Mouse (Mus musculus) thymus, postnatal 36 days (tissue): ENCODE measurements around the gene Fjx1.
A peak's percentile ranks its signal among the peaks of the same experiment; 100 is the strongest.

Experiments used
- DNase-seq, 2 experiments: peaks; one replicate each; pipeline ENCODE4 v3.0.0; 2022; ENCODE audit warnings: mixed read lengths in 2 of 2

Gene Fjx1

DNA sequence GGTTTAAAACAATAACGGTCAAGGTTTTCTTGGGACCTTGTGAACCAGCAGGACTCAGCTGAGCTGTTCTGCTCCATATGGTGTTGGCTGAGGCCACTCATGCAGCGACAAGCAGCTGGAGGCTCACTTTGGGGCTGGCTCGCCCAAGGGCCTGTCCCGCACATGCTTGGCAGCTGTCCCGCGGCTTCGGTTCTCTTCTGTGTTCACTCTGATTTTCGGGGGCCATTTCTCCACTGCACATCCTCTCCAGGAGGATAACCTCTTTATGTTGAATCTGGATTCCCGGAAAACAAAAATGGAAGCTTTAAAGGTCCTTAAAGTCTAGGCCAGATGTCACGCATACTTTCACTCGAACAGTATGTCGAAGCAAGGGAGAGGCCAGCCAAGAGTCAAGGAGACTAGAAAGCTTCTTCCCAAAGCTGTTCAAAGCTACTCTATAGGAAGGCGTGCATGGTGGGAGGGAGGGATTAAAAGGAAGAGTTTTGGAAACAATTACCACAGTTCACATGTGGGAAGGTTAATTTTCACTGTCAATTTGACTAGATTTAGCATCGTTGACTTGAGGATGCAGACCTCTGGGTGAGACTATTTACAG is 36.1 kb downstream of the Fjx1 start:
- DNase-seq, result no peak

DNA sequence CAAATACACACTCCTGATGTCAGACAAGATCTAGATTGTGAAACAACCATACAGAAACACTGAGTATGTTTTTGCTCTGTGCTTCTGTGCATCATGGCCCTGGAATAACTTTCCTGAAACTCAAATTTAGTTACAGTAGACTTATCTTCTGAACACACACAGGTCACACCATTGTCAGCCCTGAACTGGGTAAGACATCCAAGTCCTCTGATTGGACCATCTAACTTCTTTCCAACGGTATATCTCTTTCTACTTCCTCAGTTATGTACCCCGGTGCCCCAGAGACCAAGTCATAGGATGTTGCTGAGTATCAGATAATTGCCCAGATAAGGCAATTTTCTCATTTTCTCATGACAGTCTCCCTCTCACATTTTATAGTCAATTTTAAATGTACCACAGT is 39.6 kb downstream of the Fjx1 start:
- no peak for DNase-seq

DNA sequence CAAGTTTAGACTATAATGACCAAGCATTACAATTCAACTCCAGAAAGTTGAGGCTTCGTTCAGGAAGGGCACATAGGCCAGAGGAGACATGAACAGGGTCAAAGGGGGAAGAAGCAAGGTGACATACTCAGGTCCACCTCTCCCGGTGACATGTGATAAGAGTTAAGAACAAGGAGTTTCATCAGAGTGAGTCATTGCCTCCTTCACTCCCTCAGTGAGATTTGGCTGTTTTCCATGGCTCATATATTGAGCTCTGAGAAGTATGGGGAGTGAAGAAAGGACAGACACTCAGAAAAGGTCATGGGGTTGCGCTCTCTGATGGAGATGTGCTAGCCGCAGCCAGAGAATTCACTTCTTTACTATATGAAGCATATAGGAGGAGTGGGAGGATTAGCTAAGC is 41.7 kb downstream of the Fjx1 start:
- no peak for DNase-seq

DNA sequence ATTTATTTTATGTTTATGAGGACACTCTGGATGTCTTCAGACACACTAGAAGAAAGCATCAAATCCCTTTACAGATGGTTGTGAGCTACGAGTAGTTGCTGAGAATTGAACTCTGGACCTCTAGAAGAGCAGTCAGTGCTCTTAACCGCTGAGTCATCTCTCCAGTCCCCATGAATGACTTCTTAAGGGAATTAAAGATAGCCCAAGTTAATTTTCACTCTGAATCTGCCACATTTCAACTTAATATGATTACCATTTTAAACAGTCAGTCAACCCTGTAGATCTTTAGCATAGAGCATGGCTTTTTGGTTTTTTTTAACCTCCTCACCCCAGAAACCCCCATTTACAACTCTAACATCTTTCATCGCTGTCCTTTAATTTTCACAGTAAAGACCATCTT is 42.6 kb downstream of the Fjx1 start:
- no peak for DNase-seq

DNA sequence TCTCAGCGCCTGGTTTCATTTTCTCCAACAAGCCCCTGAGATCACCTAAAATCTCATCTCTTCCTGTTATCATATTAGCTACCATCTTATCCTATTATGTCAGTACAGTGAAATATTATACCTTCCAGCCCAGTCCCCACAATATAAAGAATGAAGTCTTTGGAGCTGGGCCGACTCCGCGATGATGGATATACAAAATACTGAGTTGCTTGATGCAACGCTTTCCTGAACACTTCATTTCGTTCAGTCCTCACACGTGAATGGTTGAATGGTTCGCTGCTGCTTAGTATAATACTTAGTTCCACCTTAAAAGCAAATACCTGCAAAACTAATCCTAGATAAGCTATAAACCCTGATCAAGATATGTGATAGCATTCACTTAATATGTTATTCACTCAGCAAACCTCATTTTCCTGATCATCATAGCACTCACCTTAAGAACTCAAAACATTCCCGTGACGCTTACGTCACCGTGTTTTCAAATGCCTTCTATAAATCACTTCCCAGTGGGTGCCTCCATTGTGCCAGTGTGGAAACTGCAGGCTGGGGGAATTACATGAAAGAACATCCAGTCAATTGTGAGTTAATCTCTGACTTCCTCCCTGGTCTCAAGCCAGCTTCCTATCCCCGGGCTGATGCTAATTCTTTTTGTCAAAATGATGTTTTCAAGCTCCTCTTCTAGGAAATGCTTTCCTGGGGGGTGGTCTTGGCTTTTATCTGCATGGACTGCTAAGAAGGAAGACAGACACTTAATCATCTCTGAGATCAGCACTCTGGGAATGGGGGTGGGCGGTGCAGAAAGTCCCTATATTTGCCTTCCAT is 44.7 kb downstream of the Fjx1 start, which contains the start of gene Trim44:
Gene Trim44, minus strand, starts transcription at position 466 of the 822 bp plus-strand sequence.
- DNase-seq, result no peak

DNA sequence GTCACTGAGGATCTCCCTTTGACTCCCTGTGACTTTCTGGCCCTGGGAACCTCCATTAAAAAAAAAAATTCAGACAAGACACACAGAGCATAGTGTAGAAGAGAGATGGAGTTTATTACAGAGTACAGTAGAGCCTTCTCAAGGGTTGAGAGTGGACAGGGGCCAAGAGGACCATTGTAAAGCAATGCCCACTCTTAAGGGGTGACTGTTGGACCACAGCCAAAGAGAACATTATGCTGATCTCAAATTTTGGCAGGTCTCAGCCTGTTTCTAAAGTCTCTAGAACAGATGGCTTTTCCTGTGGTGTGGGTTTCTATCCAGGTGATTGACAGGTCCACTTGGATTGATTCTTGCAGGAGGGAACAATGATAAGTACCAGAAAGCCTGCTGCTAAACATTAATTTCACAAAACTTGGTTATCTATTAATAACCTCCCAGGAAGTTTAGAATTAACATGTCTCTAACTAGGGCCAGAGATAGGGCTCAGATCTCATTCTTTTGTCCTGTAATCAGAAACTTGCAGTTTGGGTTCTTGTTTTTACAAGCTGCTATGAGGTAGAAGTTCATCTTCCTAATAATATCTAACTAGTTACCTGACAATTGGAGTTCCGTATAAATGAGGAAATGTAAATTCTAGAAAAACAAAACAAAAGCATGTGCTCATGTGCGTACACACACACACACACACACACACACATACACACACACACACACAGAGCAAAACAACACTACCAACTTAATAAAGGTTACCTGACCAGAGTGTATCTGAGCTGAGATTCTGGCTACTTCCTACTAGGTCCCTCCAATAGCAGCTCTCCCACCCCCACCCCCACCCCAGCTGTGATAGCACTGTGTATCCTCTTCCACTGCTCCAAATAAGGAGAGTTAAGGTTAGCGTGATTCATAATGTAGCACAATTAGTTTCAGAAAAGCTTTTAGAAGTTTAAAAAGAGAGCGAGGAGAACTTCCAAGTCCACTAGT is 45.7 kb downstream of the Fjx1 start:
- DNase-seq, result no peak

DNA sequence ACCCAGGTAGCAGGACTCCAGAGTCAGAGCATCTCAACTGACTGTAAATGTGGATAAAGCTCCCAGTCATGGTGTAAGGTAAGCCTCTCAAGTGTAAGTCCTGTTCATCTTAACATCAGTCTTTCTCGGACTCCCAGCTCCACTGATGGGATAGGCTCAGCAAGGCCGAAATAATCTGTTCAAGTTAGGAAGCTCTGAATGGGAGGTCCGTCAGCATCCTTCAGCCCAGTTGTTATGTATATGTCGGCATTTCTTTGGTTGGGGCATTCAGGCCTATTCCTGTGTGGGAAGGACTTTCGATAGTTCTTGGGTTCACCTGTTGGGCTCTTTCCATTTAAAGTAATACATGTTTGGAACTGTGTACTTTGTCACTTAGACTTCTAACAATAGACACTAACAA is 48.3 kb downstream of the Fjx1 start:
- no peak for DNase-seq

DNA sequence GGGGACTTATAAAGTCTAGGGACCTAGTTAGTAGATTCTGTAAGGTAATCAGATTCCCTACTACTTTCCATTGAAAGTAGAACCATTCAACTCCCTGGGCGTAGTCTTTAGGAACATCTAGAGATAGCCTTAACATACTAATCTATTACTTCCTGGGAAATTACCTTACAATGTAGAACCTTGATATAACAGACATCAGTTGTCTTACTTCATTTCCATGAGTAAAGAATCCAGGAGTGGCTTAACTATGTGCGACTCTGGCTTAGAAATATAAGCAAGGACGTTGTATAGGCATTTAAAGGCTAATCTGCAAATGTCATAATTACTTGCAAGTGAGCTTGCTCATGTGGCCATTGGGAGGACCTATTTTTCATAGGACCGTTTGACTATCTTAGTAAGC is 49.0 kb downstream of the Fjx1 start:
- DNase-seq, result no peak

DNA sequence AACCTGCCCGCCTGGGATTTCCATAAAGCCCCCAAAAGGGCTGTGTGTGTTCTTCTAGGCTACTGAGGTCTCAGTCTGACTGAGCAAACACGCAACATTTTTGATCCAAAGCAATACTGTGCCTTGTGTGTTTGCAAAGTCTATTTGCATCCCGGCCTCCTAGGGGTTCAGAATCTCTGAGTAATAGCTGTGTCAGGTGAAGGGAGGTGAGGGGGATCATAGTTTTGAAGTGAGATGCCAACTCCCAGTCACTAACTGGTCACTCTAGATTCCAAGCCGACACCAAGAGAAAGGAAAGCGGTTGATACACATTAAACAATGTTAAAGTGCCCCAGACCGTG is 51.0 kb downstream of the Fjx1 start:
- DNase-seq, result no peak

DNA sequence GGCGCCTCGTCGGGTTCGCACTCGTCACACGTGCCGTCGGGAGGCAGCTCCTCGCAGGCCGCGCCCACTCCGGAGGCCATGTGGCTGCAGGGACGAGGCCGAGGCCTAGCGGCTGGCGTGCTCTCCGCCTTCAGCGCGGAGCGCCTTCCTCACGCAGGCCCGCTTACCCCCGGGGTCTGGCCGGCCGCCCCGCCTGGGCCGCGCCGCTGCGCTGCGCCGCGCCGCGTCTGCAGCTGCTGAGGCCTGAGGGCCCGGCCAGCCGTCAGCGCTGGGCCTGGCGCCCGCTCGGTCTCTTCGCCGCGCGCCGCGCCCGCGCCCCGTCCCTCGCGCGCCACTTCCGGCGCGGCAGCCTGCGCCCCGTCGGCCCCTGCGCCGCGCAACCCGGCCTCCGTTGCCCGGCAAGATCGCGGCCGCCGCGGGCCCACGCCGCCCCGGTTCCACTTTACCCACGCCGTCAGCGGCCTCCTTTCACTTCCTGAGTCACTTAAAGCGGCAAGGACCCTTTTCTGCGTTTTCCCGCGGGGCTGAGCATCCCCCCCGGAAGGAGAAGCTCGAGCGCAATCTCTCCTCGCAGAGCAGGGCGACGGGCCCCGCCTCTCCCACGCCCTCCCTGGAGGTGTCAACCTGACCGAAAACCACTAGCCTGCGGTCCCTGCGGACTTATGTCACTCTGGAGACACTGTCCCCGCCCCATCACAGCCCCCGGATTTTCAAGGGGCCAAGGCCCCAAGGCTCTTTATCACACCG is 51.5 kb downstream of the Fjx1 start:
- DNase-seq, result peak; percentile 85 to 90

DNA sequence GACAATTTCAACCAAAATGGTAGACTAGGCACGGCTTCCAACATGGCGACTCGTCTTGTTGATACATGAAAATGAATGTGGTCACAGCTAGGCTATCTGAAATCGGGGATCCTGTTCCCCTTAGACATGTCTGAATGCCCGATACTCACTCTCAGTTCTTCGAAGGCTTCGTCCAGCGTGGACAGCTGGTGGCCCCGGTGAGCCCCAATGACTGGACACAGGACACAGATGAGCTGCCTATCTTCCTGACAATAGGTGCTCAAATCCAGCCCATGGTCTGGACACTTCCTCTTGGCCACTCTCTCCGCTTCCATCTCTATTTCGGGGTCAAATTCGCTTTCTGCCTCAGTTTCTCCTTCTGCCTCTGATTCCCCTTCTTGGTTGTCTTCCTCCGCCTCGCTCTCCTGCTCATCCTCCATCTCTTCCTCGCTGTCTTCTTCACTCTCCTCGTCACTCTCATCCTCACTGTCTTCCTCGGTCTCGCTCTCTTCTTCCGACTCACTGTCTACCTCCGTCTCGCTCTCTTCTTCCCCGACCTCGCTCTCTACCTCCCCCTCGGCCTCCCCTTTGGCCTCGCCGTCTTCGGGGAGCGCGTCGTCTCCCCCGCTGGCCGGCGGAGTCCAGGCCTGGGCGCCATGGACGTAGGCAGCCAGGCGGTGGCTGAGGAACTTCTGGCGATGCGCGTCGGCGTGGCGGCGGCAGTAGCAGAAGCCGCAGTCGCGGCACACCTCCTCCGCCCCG is 52.3 kb downstream of the Fjx1 start:
- peak; percentile 2 to 17 for DNase-seq
